Mouse (Mus musculus) embryonic facial prominence, embryonic 13.5 days (tissue): ENCODE data around the gene Plcl2. TPM values are rescaled to one million over a fixed set of nuclear protein-coding genes. Genes with fewer than 3 reads are reported as not detected.
A peak's percentile ranks its signal among the peaks of the same experiment; 100 is the strongest.
"Not testable (repeated sequence)": the region's sequence is repeated elsewhere in the genome, so short reads cannot be mapped to it uniquely, and the experiment has no call there.

Source experiments
- ATAC-seq: fragments of 200-750 bp; cut with Nextera tagmentation; 2 replicates; pipeline ENCODE4 v1.8.0; 2017; ENCODE audit warnings: low read depth; ENCODE audit not compliant: insufficient number of reproducible peaks, insufficient read depth, low FRiP score, low TSS enrichment
- H3K27ac ChIP-seq: fragments of 300-500 bp; sonication (generic); 2 replicates; pipeline ENCODE4 v1.5.1; 2015; ENCODE audit warnings: moderate library complexity, mild to moderate bottlenecking, inconsistent platforms
- H3K27me3 ChIP-seq: fragments of 300-500 bp; sonication (generic); 2 replicates; pipeline ENCODE4 v1.6.1; 2015; ENCODE audit warnings: mild to moderate bottlenecking, inconsistent platforms
- H3K36me3 ChIP-seq: fragments of 300-500 bp; sonication (generic); 2 replicates; pipeline ENCODE4 v1.6.1; 2015; ENCODE audit warnings: mild to moderate bottlenecking, inconsistent platforms
- H3K4me1 ChIP-seq: fragments of 300-500 bp; sonication (generic); 2 replicates; pipeline ENCODE4 v1.6.1; 2015; ENCODE audit warnings: inconsistent platforms
- H3K4me2 ChIP-seq: fragments of 300-500 bp; sonication (generic); 2 replicates; pipeline ENCODE4 v1.6.1; 2015; ENCODE audit warnings: moderate library complexity, mild to moderate bottlenecking, inconsistent platforms
- H3K4me3 ChIP-seq: fragments of 300-500 bp; sonication (generic); 2 replicates; pipeline ENCODE4 v1.5.1; 2015; ENCODE audit warnings: mild to moderate bottlenecking, inconsistent platforms
- H3K9ac ChIP-seq: fragments of 300-500 bp; sonication (generic); 2 replicates; pipeline ENCODE4 v1.6.1; 2015; ENCODE audit warnings: mild to moderate bottlenecking, inconsistent platforms
- H3K9me3 ChIP-seq: fragments of 300-500 bp; sonication (generic); 2 replicates; pipeline ENCODE4 v1.6.1; 2016; ENCODE audit warnings: inconsistent platforms
- WGBS: fragments of 180-500 bp; shearing (Covaris S2); methylation state at CpG from one replicate; pipeline ENCODE4 v1.1.7; 2015; ENCODE audit warnings: mixed read lengths; 5-methylcytosine and 5-hydroxymethylcytosine counted together
- polyA plus RNA-seq: library from polyadenylated mRNA; unstranded; fragments of >200 nt; fragmentation: Nextera tagmentation; extraction: Ambion mirVana; gene quantifications from 2 replicates; pipeline ENCODE4 v1.2.1, GENCODE M21; 2015

The Plcl2 gene
- polyA plus RNA-seq, 1 experiment from 2014 or later = 4.3 TPM

DNA sequence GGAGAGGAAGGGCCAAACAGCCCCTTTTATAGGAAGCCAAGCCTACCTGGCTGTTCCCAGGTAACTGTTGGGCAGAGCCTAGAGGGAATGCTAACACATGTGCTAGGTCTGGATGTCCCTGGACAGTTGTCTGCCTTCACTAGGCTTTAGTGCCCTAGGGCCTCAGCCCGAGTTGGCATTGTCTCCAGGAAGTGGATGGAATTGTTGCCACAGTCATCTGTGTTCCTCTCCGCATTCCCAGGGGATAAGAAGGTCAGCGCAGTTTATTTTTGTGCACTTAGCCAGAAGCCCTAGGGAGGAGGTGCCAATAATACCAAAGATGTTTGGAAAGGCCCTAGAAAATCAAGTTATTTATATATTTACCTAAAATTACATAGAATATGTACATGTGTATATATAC lies 173.5 kb downstream of the Plcl2 start:
- WGBS = 59% methylated on average over 3 of the region's 3 CpGs
- no peak overlapping the region for H3K27ac ChIP-seq

GRCm38 (mm10) chr17:50684960-50685645 lies 175.9 kb downstream of the Plcl2 start:
- no peak overlapping the region for H3K27ac ChIP-seq
- no peaks in the 10 kb centered on the region for H3K9me3 ChIP-seq
- peaks cover 3% of the 10 kb centered on the region; the same call in 1 of the 2 replicates for H3K36me3 ChIP-seq
- H3K27me3 ChIP-seq = no peaks in the 10 kb centered on the region
- H3K4me3 ChIP-seq = no peak overlapping the region
- ATAC-seq = no peak
- 66% methylated on average over 7 of the region's 7 CpGs for WGBS
- no peak overlapping the region for H3K4me2 ChIP-seq
- no peak overlapping the region for H3K9ac ChIP-seq
- H3K4me1 ChIP-seq = no peaks in the 10 kb centered on the region

More for the DNA sequence above, 173.5 kb downstream of the Plcl2 start:
- Histone ChIP-seq H3K4me2 (no peak overlapping the region), H3K36me3 (no peaks in the 10 kb centered on the region), H3K4me3 (no peak overlapping the region), H3K4me1 (peaks cover 11% of the 10 kb centered on the region), H3K9me3 (no peaks in the 10 kb centered on the region), H3K9ac (no peak overlapping the region), H3K27me3 (no peaks in the 10 kb centered on the region)
- no peak for ATAC-seq

DNA sequence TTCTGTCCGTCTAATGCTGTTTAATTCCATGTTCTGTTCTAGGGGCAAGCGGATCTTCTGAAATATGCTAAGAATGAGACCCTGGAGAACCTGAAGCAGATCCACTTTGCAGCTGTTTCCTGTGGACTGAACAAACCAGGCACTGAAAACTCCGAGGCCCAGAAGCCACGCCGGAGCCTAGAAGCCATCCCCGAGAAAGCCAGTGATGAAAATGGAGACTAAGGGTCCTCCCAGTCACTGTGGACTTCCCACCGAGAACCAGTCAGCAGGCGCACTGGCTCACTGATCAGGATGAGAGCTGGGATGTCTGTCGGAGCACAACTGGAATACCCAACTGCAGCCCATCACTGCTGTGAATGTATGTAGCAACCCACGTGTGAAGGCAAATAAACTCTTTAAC lies 178.5 kb downstream of the Plcl2 start:
- H3K9ac ChIP-seq = no peak overlapping the region
- H3K36me3 ChIP-seq = peaks cover 3% of the 10 kb centered on the region; the same call in 1 of the 2 replicates
- ATAC-seq = no peak
- H3K4me3 ChIP-seq = no peak overlapping the region
- H3K4me1 ChIP-seq = no peaks in the 10 kb centered on the region
- no peaks in the 10 kb centered on the region for H3K27me3 ChIP-seq
- H3K9me3 ChIP-seq = peaks cover 5% of the 10 kb centered on the region; the same call in 1 of the 2 replicates
- H3K27ac ChIP-seq = no peak overlapping the region
- no peak overlapping the region for H3K4me2 ChIP-seq
- 82% methylated on average over 10 of the region's 10 CpGs for WGBS

GRCm38 (mm10) chr17:50688135-50688534 lies 178.9 kb downstream of the Plcl2 start:
- H3K4me1 ChIP-seq = no peaks in the 10 kb centered on the region
- peaks cover 3% of the 10 kb centered on the region; the same call in 1 of the 2 replicates for H3K36me3 ChIP-seq
- H3K9ac ChIP-seq = no peak overlapping the region
- peaks cover 5% of the 10 kb centered on the region; the same call in 1 of the 2 replicates for H3K9me3 ChIP-seq
- WGBS = 85% methylated on average over 6 of the region's 6 CpGs
- no peak overlapping the region for H3K4me3 ChIP-seq
- H3K27me3 ChIP-seq = no peaks in the 10 kb centered on the region
- ATAC-seq = no peak
- H3K27ac ChIP-seq = no peak overlapping the region
- H3K4me2 ChIP-seq = no peak overlapping the region

- not testable (repeated sequence) for H3K9ac ChIP-seq, H3K27me3 ChIP-seq, H3K4me1 ChIP-seq, H3K36me3 ChIP-seq, H3K27ac ChIP-seq, ATAC-seq, H3K9me3 ChIP-seq
- Histone ChIP-seq H3K4me3 (peak overlapping the region; percentile 32), H3K4me2 (peak overlapping the region; percentile 57)
- WGBS = 1% methylated on average over 39 of the region's 39 CpGs
Observed at GRCm38 (mm10) chr17:50698410-50698809, 189.2 kb downstream of the Plcl2 start.

DNA sequence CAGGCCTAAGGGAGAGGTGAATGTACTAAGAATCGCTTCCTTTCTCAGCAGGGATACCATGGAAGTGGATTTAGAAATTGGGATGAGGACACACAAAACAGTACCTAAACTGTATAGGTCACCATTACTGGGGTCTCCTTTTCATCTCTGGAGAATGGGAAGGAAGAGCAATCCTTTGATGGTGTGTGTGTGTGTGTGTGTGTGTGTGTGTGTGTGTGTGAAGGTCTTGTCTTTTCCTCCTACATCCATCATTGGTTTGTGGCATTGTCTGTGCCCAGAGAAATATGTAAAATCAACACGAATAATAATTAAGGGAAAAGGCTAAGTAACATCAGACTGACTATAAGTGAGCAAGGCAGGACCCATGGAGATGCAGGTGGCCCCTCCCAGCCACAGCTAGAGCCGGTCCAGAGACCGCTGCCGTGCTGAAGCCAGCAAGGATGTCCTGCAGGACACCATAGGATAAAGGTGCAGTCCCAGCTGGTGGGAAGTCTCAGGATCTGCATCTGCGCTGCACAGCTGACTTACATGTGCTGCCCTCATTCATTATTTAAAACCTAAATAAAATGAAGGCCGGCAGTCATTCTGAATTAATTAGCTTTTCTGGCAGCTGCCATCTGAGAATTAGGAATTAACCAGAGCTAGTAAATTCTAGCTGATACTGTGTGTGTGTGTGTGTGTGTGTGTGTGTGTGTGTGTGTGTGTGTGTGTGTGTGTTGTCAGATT lies 201.5 kb downstream of the Plcl2 start:
- Histone ChIP-seq H3K9ac (no peak overlapping the region), H3K36me3 (no peaks in the 10 kb centered on the region), H3K4me3 (no peak overlapping the region), H3K4me2 (no peak overlapping the region), H3K27ac (no peak overlapping the region), H3K27me3 (no peaks in the 10 kb centered on the region), H3K9me3 (no peaks in the 10 kb centered on the region; the same call in 1 of the 2 replicates), H3K4me1 (no peaks in the 10 kb centered on the region)
- ATAC-seq = no peak
- WGBS = 73% methylated on average over 7 of the region's 7 CpGs

GRCm38 (mm10) chr17:50717586-50717985 lies 208.4 kb downstream of the Plcl2 start:
- no peak overlapping the region for H3K4me2 ChIP-seq
- no peak overlapping the region for H3K4me3 ChIP-seq
- no peaks in the 10 kb centered on the region for H3K36me3 ChIP-seq
- H3K9ac ChIP-seq = no peak overlapping the region
- H3K27me3 ChIP-seq = no peaks in the 10 kb centered on the region
- no peak for ATAC-seq
- H3K4me1 ChIP-seq = no peaks in the 10 kb centered on the region
- H3K27ac ChIP-seq = no peak overlapping the region
- H3K9me3 ChIP-seq = no peaks in the 10 kb centered on the region; the same call in 1 of the 2 replicates
- 76% methylated on average over 5 of the region's 5 CpGs for WGBS

- no peaks in the 10 kb centered on the region for H3K27me3 ChIP-seq
- WGBS = 62% methylated on average over 2 of the region's 2 CpGs
Observed at GRCm38 (mm10) chr17:50724376-50724775, 215.2 kb downstream of the Plcl2 start.

DNA sequence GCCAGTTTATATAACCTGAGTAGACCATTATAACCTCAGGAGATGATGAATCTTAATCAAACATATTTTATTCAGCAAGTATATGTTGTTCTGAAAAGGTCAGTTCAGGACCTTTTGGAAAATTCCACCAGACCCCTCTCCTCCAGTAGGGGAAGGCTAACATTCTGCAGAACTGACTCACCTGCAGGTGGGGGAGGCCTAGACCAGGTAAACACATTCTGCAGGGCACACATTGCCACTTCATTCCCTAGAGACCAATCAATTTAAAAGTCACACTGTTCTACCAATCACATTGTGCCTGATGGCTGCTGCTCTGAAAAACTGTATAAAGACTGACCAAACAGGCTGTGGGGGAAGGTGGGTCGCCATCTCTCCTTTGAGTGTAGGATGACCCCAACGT lies 217.1 kb downstream of the Plcl2 start:
- H3K4me1 ChIP-seq = no peaks in the 10 kb centered on the region
- no peak overlapping the region for H3K4me2 ChIP-seq
- H3K36me3 ChIP-seq = no peaks in the 10 kb centered on the region
- no peaks in the 10 kb centered on the region for H3K27me3 ChIP-seq
- H3K9me3 ChIP-seq = no peaks in the 10 kb centered on the region
- H3K27ac ChIP-seq = no peak overlapping the region
- H3K4me3 ChIP-seq = no peak overlapping the region
- WGBS = 81% methylated on average over 2 of the region's 2 CpGs
- no peak overlapping the region for H3K9ac ChIP-seq
- no peak for ATAC-seq

More at GRCm38 (mm10) chr17:50724376-50724775, 215.2 kb downstream of the Plcl2 start:
- Histone ChIP-seq H3K4me3 (no peak overlapping the region), H3K36me3 (no peaks in the 10 kb centered on the region), H3K4me1 (no peaks in the 10 kb centered on the region), H3K9ac (no peak overlapping the region), H3K9me3 (no peaks in the 10 kb centered on the region), H3K27ac (no peak overlapping the region), H3K4me2 (no peak overlapping the region)
- no peak for ATAC-seq

DNA sequence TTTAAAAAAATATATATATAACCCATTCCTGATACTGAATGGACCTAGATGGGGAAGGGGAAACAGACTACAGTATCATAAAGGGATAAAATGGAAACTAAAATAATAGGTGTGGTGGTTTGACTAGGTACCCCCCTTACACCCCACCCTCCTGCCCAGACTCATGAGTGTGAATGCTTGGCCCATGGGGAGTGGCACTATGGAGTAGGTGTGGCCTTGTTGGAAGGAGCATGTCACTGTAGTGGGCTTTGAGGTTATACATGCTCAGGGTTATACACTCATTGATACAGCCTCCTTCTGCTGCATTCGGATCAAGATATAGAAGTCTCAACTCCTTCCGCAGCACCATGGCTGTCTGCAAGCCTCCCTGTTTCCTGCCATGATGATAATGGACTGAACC lies 219.8 kb downstream of the Plcl2 start:
- Histone ChIP-seq H3K4me1 (no peaks in the 10 kb centered on the region), H3K9me3 (no peaks in the 10 kb centered on the region), H3K27me3 (no peaks in the 10 kb centered on the region), H3K36me3 (peaks cover 9% of the 10 kb centered on the region), H3K4me2 (no peak overlapping the region), H3K4me3 (no peak overlapping the region), H3K9ac (no peak overlapping the region), H3K27ac (no peak overlapping the region)
- no peak for ATAC-seq
- WGBS = 98% methylated on average over 2 of the region's 2 CpGs

GRCm38 (mm10) chr17:50729577-50729976 lies 220.4 kb downstream of the Plcl2 start:
- ATAC-seq = no peak
- no peaks in the 10 kb centered on the region for H3K4me1 ChIP-seq
- H3K9me3 ChIP-seq = no peaks in the 10 kb centered on the region
- no peak overlapping the region for H3K9ac ChIP-seq
- no peak overlapping the region for H3K4me2 ChIP-seq
- peaks cover 15% of the 10 kb centered on the region for H3K36me3 ChIP-seq
- H3K27ac ChIP-seq = no peak overlapping the region
- H3K27me3 ChIP-seq = no peaks in the 10 kb centered on the region
- 82% methylated on average over 6 of the region's 6 CpGs for WGBS
- no peak overlapping the region for H3K4me3 ChIP-seq

- H3K4me1 ChIP-seq = peaks cover 2% of the 10 kb centered on the region; the same call in 1 of the 2 replicates
- H3K27me3 ChIP-seq = no peaks in the 10 kb centered on the region
- 94% methylated on average over 2 of the region's 2 CpGs for WGBS
- H3K9ac ChIP-seq = no peak overlapping the region
- no peak overlapping the region for H3K4me2 ChIP-seq
- ATAC-seq = no peak
- H3K36me3 ChIP-seq = peaks cover 18% of the 10 kb centered on the region
- H3K27ac ChIP-seq = no peak overlapping the region
- H3K9me3 ChIP-seq = no peaks in the 10 kb centered on the region
- H3K4me3 ChIP-seq = no peak overlapping the region
Observed at GRCm38 (mm10) chr17:50730896-50731295, 221.7 kb downstream of the Plcl2 start.
